Mouse (Mus musculus) forebrain, embryonic 15.5 days (tissue): ENCODE data around the gene AU018091. TPM values are rescaled to one million over a fixed set of nuclear protein-coding genes. Genes with fewer than 3 reads are reported as not detected.
"Not testable (repeated sequence)": the region's sequence is repeated elsewhere in the genome, so short reads cannot be mapped to it uniquely, and the experiment has no call there.

Experiments used
- ATAC-seq: fragments of 200-750 bp; cut with Nextera tagmentation; replicated peaks from 2 replicates; pipeline ENCODE4 v1.8.0; 2017; ENCODE audit warnings: mild to moderate bottlenecking, moderate TSS enrichment, moderate library complexity
- H3K27ac ChIP-seq: fragments of 300-500 bp; sonication (generic); replicated peaks from 2 replicates; pipeline ENCODE4 v1.5.1; 2015; ENCODE audit warnings: mild to moderate bottlenecking, inconsistent platforms
- H3K27me3 ChIP-seq: fragments of 300-500 bp; sonication (generic); 2 replicates; pipeline ENCODE4 v1.6.1; 2015; ENCODE audit warnings: inconsistent platforms
- H3K36me3 ChIP-seq: fragments of 300-500 bp; sonication (generic); 2 replicates; pipeline ENCODE4 v1.6.1; 2015; ENCODE audit warnings: mild to moderate bottlenecking, inconsistent platforms
- H3K4me1 ChIP-seq: fragments of 300-500 bp; sonication (generic); 2 replicates; pipeline ENCODE4 v1.6.1; 2015; ENCODE audit warnings: inconsistent platforms
- H3K4me2 ChIP-seq: fragments of 300-500 bp; sonication (generic); replicated peaks from 2 replicates; pipeline ENCODE4 v1.6.1; 2015; ENCODE audit warnings: mild to moderate bottlenecking, inconsistent platforms
- H3K4me3 ChIP-seq: fragments of 300-500 bp; sonication (generic); 2 replicates; pipeline ENCODE4 v1.5.1; 2015; ENCODE audit warnings: mild to moderate bottlenecking, inconsistent platforms
- H3K9ac ChIP-seq: fragments of 300-500 bp; sonication (generic); replicated peaks from 2 replicates; pipeline ENCODE4 v1.6.1; 2015; ENCODE audit warnings: mild to moderate bottlenecking, inconsistent platforms
- H3K9me3 ChIP-seq: fragments of 300-500 bp; sonication (generic); 2 replicates; pipeline ENCODE4 v1.6.1; 2016; ENCODE audit warnings: inconsistent platforms
- WGBS: fragments of 180-500 bp; shearing (Covaris S2); methylation state at CpG from one replicate; pipeline ENCODE4 v1.1.7; 2015; ENCODE audit warnings: mixed read lengths; 5-methylcytosine and 5-hydroxymethylcytosine counted together
- microRNA counts: library from miRNA; unstranded; fragments of <30 nt; microRNA quantifications from one replicate; lab custom pipeline; 2016
- microRNA-seq: library from miRNA; unstranded; fragments of <30 nt; microRNA quantifications from one replicate; pipeline ENCODE4, GENCODE M21; 2016
- polyA plus RNA-seq: library from polyadenylated mRNA; unstranded; fragments of >200 nt; fragmentation: Nextera tagmentation; extraction: Ambion mirVana; gene quantifications from 2 replicates; pipeline ENCODE4 v1.2.1, GENCODE M21; 2015

The AU018091 gene
- polyA plus RNA-seq, 1 experiment from 2014 or later = not detected

DNA sequence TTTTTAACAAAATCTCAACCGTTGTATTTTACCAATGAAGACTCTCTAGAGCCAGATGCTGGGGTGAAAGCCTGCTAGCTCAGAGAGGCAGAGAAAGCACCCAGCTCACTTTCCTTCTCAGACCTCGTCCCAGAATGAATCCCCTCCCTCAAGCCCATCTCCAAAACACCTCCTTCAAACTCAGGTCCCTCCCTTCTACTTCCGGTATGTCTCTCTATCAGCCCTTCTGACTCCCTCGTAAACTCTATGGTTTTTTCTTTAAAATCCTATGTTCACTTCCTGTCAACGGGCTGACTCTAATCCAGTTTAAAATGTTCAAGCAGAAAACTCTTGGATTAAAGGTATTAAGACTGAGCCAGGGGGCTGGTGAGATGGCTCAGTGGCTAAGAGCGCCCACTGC lies 4.6 kb downstream of the AU018091 start:
- no peak for ATAC-seq
- H3K4me1 ChIP-seq = no peaks in the 10 kb centered on the region
- H3K27me3 ChIP-seq = no peaks in the 10 kb centered on the region
- H3K4me3 ChIP-seq = no peak overlapping the region
- WGBS = 81% methylated on average over 6 of the region's 6 CpGs
- no peak overlapping the region for H3K4me2 ChIP-seq
- H3K9ac ChIP-seq = no peak overlapping the region
- no peaks in the 10 kb centered on the region for H3K36me3 ChIP-seq
- H3K27ac ChIP-seq = no peak overlapping the region
- no peaks in the 10 kb centered on the region for H3K9me3 ChIP-seq

DNA sequence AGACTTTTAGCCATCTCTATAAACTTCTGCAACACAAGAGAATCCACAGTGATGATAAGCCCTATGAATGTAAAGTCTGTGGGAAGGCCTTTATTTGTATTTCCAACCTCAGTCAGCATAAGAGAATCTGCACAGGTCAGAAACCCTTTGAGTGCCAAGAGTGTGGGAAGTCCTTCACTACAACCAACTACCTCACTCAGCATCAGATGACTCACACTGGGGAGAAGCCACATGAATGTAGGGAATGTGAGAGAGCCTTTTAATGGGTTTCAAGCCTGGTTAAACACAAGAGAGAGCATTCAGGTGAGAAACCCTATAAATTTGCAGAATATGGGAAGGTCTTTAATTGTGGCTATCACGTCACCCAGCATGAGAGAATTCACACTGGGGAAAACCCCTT lies 18.6 kb downstream of the AU018091 start:
- no peak overlapping the region for H3K27ac ChIP-seq
- H3K27me3 ChIP-seq = no peaks in the 10 kb centered on the region
- WGBS = 89% methylated on average over 1 of the region's 1 CpGs
- no peaks in the 10 kb centered on the region for H3K4me1 ChIP-seq
- no peak for ATAC-seq
- H3K4me2 ChIP-seq = no peak overlapping the region
- no peaks in the 10 kb centered on the region for H3K36me3 ChIP-seq
- no peaks in the 10 kb centered on the region for H3K9me3 ChIP-seq
- no peak overlapping the region for H3K9ac ChIP-seq
- no peak overlapping the region for H3K4me3 ChIP-seq

DNA sequence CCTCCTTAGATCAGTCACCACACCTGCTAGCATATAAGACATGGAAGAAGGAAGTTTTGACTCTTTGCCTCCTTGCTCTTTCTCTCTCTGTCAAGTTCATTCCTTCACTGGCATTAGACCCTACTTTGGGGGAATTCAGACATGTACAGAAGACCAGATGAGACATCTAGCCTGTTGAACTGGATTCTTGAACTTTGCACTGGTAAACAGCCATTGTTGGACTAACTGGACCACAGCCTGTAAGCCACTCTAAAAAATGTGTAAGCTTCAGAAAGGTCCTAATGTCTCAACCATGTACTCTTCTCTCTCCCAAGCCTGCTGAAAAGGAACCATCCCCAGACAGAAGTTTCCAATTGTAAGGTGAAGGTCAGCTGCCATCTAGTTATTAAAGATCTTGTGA lies 22.9 kb downstream of the AU018091 start:
- Histone ChIP-seq H3K4me3 (no peak overlapping the region), H3K27ac (no peak overlapping the region), H3K4me2 (no peak overlapping the region), H3K9me3 (no peaks in the 10 kb centered on the region; the same call in 1 of the 2 replicates), H3K9ac (no peak overlapping the region), H3K27me3 (no peaks in the 10 kb centered on the region), H3K4me1 (no peaks in the 10 kb centered on the region), H3K36me3 (no peaks in the 10 kb centered on the region)
- no peak for ATAC-seq

DNA sequence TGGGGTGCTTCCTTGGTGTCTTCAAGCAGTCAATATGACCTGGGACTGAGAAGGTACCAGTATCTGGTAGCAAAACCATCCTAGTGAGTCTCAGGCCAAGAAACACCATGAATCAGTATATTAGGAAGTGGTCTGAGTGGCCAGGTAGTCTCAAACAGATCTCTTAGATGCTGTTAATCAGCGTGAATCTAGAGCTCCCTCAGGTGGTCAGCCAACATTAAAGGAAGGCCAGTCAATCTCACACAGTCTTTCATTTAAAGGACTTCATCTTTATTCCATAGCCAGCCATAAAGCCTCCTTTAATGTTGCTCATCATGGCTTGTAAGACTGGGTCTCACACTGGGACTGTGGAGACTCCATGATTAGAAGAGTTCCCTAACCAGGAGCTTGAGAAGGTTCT lies 25.7 kb downstream of the AU018091 start:
- Histone ChIP-seq H3K9me3 (no peaks in the 10 kb centered on the region; the same call in 1 of the 2 replicates), H3K27ac (no peak overlapping the region), H3K9ac (no peak overlapping the region), H3K36me3 (no peaks in the 10 kb centered on the region), H3K27me3 (no peaks in the 10 kb centered on the region), H3K4me2 (no peak overlapping the region), H3K4me1 (no peaks in the 10 kb centered on the region), H3K4me3 (no peak overlapping the region)
- 33% methylated on average over 1 of the region's 1 CpGs for WGBS
- no peak for ATAC-seq

DNA sequence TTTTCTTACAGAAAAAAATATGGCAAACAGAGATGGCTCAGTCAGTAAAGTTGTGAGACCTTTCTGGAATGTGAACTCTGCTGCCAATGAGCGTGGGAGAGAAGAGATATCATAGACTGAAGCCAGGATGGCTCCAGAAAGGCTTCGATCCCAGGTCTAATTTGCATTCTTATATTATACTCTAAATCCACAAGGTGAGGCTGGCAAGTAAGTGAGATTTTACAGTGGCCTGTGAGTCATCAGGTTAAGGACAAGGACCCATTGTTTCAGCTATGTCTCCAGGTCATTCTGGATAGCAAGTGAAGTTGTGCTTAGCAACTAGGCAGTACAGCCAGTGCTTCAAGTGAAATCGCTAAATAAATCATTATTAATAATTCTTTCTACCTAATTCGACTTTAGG lies 33.4 kb downstream of the AU018091 start:
- Histone ChIP-seq H3K36me3 (no peaks in the 10 kb centered on the region), H3K4me1 (no peaks in the 10 kb centered on the region), H3K4me2 (no peak overlapping the region), H3K9me3 (no peaks in the 10 kb centered on the region), H3K27me3 (no peaks in the 10 kb centered on the region), H3K9ac (no peak overlapping the region), H3K4me3 (no peak overlapping the region), H3K27ac (no peak overlapping the region)
- 84% methylated on average over 4 of the region's 4 CpGs for WGBS
- ATAC-seq = no peak

DNA sequence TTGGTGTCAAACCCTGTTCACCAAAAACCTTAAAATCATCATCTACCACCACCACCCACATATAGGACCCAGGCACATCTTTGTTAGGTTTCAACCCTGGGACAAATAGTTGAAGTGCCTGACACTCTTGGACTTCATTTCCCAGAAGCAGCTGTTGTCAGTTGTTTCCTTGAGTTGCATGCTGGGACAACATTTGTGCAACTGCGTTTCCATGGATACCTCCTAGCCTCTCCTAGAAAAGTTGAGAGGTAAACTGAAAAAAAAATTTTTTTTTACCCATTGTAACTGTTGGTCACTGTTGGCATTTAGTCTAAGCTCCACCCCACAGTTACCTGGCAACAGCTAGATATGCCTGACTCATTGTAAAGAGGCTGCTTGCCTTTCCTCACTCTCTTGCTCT lies 34.3 kb downstream of the AU018091 start:
- no peak overlapping the region for H3K27ac ChIP-seq
- H3K4me1 ChIP-seq = no peaks in the 10 kb centered on the region
- H3K27me3 ChIP-seq = no peaks in the 10 kb centered on the region
- no peak overlapping the region for H3K9ac ChIP-seq
- no peaks in the 10 kb centered on the region for H3K9me3 ChIP-seq
- no peak for ATAC-seq
- no peak overlapping the region for H3K4me3 ChIP-seq
- WGBS = 74% methylated on average over 1 of the region's 1 CpGs
- no peak overlapping the region for H3K4me2 ChIP-seq
- no peaks in the 10 kb centered on the region for H3K36me3 ChIP-seq

DNA sequence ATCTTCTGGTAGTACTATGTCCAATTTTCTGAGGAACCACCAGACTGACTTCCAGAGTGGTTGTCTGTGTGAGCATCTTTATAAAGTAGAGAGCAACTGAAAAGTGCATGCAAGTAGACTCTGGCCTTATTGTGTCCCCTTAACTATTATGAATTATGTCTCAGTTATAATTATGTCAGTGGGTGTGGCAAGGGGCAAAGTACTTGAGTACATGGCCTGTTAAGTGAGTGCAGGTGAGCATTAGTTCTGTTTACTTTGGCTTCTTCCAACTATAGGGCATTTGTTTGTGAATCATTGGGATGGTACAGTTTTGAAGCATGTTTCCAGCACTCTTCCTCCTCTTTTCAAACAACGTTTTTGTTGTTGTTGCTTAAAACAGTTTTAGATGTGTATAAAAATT lies 38.7 kb downstream of the AU018091 start:
- ATAC-seq = no peak
- no peaks in the 10 kb centered on the region for H3K36me3 ChIP-seq
- WGBS = 64% methylated on average over 1 of the region's 1 CpGs

DNA sequence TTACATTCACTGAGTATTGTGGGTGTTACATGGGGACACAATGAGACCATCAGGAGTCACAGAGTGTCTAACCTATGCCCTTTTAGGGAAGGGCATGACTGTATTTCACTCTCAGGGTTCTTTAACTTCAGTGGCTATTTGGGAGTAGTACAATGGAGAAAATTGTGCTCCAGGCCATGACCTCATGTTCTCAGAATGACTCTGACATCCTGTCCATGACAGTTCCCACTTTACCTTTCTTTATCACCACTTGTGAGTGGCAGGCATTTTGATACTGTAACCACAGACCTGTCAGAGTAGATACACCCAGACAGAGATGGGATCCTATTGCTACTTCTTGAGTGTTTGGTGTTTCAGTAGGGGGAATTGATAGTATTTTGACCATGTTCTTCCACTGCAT lies 40.4 kb downstream of the AU018091 start:
- H3K36me3 ChIP-seq, H3K9me3 ChIP-seq, H3K4me3 ChIP-seq, H3K27ac ChIP-seq, H3K4me2 ChIP-seq, H3K4me1 ChIP-seq, H3K27me3 ChIP-seq, H3K9ac ChIP-seq, ATAC-seq: not testable (repeated sequence)

More for the DNA sequence above, 38.7 kb downstream of the AU018091 start:
- no peak overlapping the region for H3K4me2 ChIP-seq
- H3K27ac ChIP-seq = no peak overlapping the region
- no peaks in the 10 kb centered on the region for H3K27me3 ChIP-seq
- H3K9ac ChIP-seq = no peak overlapping the region
- no peaks in the 10 kb centered on the region for H3K9me3 ChIP-seq
- H3K4me3 ChIP-seq = no peak overlapping the region
- no peaks in the 10 kb centered on the region for H3K4me1 ChIP-seq

DNA sequence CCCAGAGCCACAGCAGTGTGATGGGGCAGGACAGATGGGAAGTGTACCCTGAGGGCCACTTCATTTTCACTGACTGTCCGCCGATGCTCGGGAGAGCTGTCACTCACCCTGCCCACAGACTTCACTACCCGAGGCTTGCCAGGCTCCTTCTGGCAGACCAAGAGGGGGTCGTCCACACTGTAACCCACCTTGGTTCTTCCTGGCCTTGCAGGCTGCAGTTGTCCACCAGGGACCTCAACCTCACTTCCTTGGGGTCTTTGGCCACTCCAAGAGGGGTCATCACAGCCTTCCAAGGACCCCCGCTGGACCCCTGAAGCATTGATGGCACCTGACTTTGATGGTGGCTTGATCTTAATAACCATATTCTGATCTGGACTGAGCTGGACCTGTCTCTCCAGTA lies 57.8 kb downstream of the AU018091 start:
- not testable (repeated sequence) for ATAC-seq, H3K4me2 ChIP-seq, H3K27me3 ChIP-seq, H3K27ac ChIP-seq, H3K4me3 ChIP-seq, H3K36me3 ChIP-seq, H3K9ac ChIP-seq, H3K9me3 ChIP-seq, H3K4me1 ChIP-seq
- no CpG with 5 or more reads among the region's 6 CpGs for WGBS

DNA sequence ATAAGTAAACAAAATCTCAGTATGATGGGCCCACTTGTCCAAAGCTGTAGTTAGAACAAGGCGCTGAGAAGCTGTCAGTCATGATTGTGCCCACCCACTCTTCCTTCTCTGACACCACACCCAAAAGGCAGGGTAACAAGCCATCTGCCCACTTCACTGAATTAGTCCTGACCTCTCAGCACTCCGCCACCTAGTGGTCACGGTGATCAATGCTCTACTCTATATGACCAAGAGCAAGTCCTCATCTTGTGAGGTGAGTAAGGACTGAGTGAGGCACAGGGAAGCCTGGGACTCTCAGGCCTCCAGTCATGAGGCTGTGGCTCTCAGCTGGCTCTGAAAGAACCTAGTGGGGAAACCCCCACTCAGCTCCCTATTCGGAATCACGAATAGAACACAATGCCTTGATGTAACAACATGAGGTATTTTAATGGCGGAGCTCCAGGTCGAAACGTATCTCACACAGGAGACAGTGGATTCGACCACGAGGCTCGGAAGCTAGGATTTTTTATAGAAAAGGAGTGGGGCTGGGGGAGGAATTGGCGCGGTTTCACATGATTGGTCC lies 62.4 kb downstream of the AU018091 start:
- H3K27me3 ChIP-seq, H3K9me3 ChIP-seq, ATAC-seq, H3K4me1 ChIP-seq, H3K36me3 ChIP-seq, H3K9ac ChIP-seq, H3K27ac ChIP-seq, H3K4me2 ChIP-seq, H3K4me3 ChIP-seq: not testable (repeated sequence)
- WGBS = 68% methylated on average over 13 of the region's 13 CpGs

MicroRNA genes within 50 kb of the gene (microRNA counts, 519-probe panel; counts per million panel counts)
- 2,550 counts per million, percentile 57 among the panel's probes with 10 or more counts for microRNA mmu-miR-290-3p (lab: Ali Mortazavi, UCI)
- 2,155 counts per million, percentile 34 among the panel's probes with 10 or more counts for microRNA mmu-miR-290-5p (lab: Ali Mortazavi, UCI)
- 2,536 counts per million, percentile 56 among the panel's probes with 10 or more counts for microRNA mmu-miR-291a-3p (lab: Ali Mortazavi, UCI)
- microRNA mmu-miR-291a-5p (lab: Ali Mortazavi, UCI) = not detected
- not detected for microRNA mmu-miR-292-5p (lab: Ali Mortazavi, UCI)

Small RNAs within 50 kb of the gene (microRNA-seq; reads per million reads assigned to microRNA genes)
- gene Mir290a (not detected), gene Mir290b (not detected), gene Mir291a (0.66 reads per million), gene Mir292 (not detected), gene Mir292b (not detected)

Other genes with a start within 250 kb of the AU018091 start
- not detected in 2 replicates for gene Nlrp12, start 80.5 kb upstream of the AU018091 start, polyA plus RNA-seq
- gene Myadm, start 119.9 kb upstream of the AU018091 start, polyA plus RNA-seq = 19.6 and 21.4 TPM in 2 replicates
- gene Prkcg, start 120.0 kb upstream of the AU018091 start, polyA plus RNA-seq = 1.5 and 2.0 TPM in 2 replicates
- gene Cacng7, start 163.8 kb upstream of the AU018091 start, polyA plus RNA-seq = 3.4 and 4.5 TPM in 2 replicates
- gene Cacng8, start 221.5 kb upstream of the AU018091 start, polyA plus RNA-seq = 12.5 and 16.4 TPM in 2 replicates